Mouse (Mus musculus) lung, adult 2 months (tissue): ENCODE data around the gene Hecw2.

Experiments
- CTCF ChIP-seq: fragments of 200-500 bp; IDR thresholded peaks from 2 replicates; pipeline ENCODE4 v1.5.1; 2011; ENCODE audit warnings: mild to moderate bottlenecking, low read length, control low read depth; ENCODE audit not compliant: insufficient read depth
- POLR2A ChIP-seq: fragments of 200-500 bp; IDR thresholded peaks from 2 replicates; pipeline ENCODE4 v1.6.1; 2011; ENCODE audit warnings: low read depth, mild to moderate bottlenecking, control low read depth, low read length, borderline replicate concordance; ENCODE audit errors: extremely low read depth

DNA sequence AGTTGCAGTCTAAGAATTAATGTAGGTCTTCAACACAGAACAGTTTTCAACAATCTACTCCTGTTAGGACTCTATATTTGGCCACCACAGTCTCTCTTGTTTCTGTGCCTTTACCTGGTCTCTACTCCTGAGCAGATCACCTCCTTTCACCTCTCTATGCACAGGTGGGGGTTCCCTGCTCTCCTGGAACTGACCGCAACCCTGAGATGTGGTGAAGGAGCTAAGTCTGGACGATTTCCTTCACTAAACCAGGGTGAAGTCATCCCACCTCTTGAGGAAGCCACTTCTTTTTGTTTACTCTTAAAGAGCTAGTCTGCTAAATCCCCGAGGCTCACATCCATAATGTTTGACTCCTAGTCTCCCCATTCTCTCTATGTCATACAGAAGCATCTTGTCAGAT is 351.9 kb downstream of the Hecw2 start:
- TF ChIP-seq CTCF (no peak), POLR2A (no peak)
